Mouse (Mus musculus) spleen, adult 2 months (tissue): ENCODE data around the gene Elmod3. TPM values are rescaled to one million over a fixed set of nuclear protein-coding genes. Genes with fewer than 3 reads are reported as not detected.

Experiments used
- DNase-seq, 2 experiments: peaks; one replicate each; pipeline versions ENCODE4 v3.0.0 to v3.0.0-alpha.2; 2012 to 2021; ENCODE audit warnings: low spot score in 2 of 2, low read depth in 1 of 2
- H3K27ac ChIP-seq: fragments of 200-500 bp; 2 replicates; pipeline ENCODE4 v1.5.1; 2012; ENCODE audit warnings: low read length, inconsistent platforms; ENCODE audit not compliant: insufficient read depth
- H3K27me3 ChIP-seq: fragments of 200-500 bp; 2 replicates; pipeline ENCODE4 v1.6.1; 2012; ENCODE audit warnings: mild to moderate bottlenecking, moderate library complexity, low read length, inconsistent platforms; ENCODE audit not compliant: control insufficient read depth, insufficient read depth
- H3K36me3 ChIP-seq: fragments of 200-500 bp; 2 replicates; pipeline ENCODE4 v1.6.1; 2012; ENCODE audit warnings: mild to moderate bottlenecking, low read length, inconsistent platforms; ENCODE audit not compliant: control insufficient read depth, insufficient read depth
- H3K4me1 ChIP-seq: fragments of 200-500 bp; 2 replicates; pipeline ENCODE4 v1.6.1; 2011; ENCODE audit warnings: inconsistent platforms; ENCODE audit not compliant: control insufficient read depth, insufficient read depth, insufficient read length
- H3K4me3 ChIP-seq: fragments of 200-500 bp; 2 replicates; pipeline ENCODE4 v1.5.1; 2011; ENCODE audit warnings: mild to moderate bottlenecking, inconsistent platforms; ENCODE audit not compliant: insufficient read depth, insufficient read length; ENCODE audit errors: extremely low read depth
- CTCF ChIP-seq: fragments of 200-500 bp; IDR thresholded peaks from 2 replicates; pipeline ENCODE4 v1.5.1; 2011; ENCODE audit warnings: mild to moderate bottlenecking, inconsistent platforms; ENCODE audit not compliant: insufficient read depth, insufficient read length, insufficient replicate concordance; ENCODE audit errors: extremely low read depth
- POLR2A ChIP-seq: fragments of 200-500 bp; IDR thresholded peaks from 2 replicates; pipeline ENCODE4 v1.6.1; 2011; ENCODE audit warnings: low read depth, low read length, inconsistent platforms
- WGBS: fragments of 180-500 bp; shearing (Covaris S2); methylation state at CpG from one replicate; pipeline ENCODE4 v1.1.7; 2018; 5-methylcytosine and 5-hydroxymethylcytosine counted together
- polyA plus RNA-seq: library from polyadenylated mRNA; depleted of rRNA; stranded (reverse); fragments of >200 nt; gene quantifications from 2 replicates; pipeline ENCODE4 v1.2.3, GENCODE M21; 2012

The Elmod3 gene
- polyA plus RNA-seq, 1 experiment: 12.2 TPM

- Histone ChIP-seq H3K36me3 (no peaks in the 10 kb centered on the region), H3K27me3 (no peaks in the 10 kb centered on the region), H3K4me1 (no peaks in the 10 kb centered on the region), H3K4me3 (no peak overlapping the region), H3K27ac (no peak overlapping the region)
- no peak for TF ChIP-seq CTCF
- no peak for TF ChIP-seq POLR2A
- DNase-seq: no peak
- WGBS: 37% methylated on average over 10 of the region's 10 CpGs
Measured at GRCm38 (mm10) chr6:72634311-72634710, 36.1 kb upstream of the Elmod3 start.

GRCm38 (mm10) chr6:72631700-72632099, 33.5 kb upstream of the Elmod3 start:
- H3K27me3 ChIP-seq: no peaks in the 10 kb centered on the region
- no peak for DNase-seq
- 90% methylated on average over 6 of the region's 6 CpGs for WGBS
- H3K27ac ChIP-seq: no peak overlapping the region
- H3K4me1 ChIP-seq: no peaks in the 10 kb centered on the region
- H3K36me3 ChIP-seq: no peaks in the 10 kb centered on the region
- H3K4me3 ChIP-seq: no peak overlapping the region
- TF ChIP-seq CTCF (no peak), POLR2A (no peak)

GRCm38 (mm10) chr6:72630961-72631360, 32.7 kb upstream of the Elmod3 start:
- Histone ChIP-seq H3K4me1 (no peaks in the 10 kb centered on the region), H3K27me3 (no peaks in the 10 kb centered on the region), H3K27ac (no peak overlapping the region), H3K4me3 (no peak overlapping the region), H3K36me3 (no peaks in the 10 kb centered on the region)
- 84% methylated on average over 14 of the region's 14 CpGs for WGBS
- DNase-seq: no peak
- TF ChIP-seq CTCF (no peak), POLR2A (no peak)

- 98% methylated on average over 2 of the region's 2 CpGs for WGBS
- TF ChIP-seq CTCF (no peak), POLR2A (no peak)
- DNase-seq: no peak
- Histone ChIP-seq H3K27ac (no peak overlapping the region), H3K27me3 (no peaks in the 10 kb centered on the region), H3K36me3 (no peaks in the 10 kb centered on the region), H3K4me1 (no peaks in the 10 kb centered on the region), H3K4me3 (no peak overlapping the region)
Measured at GRCm38 (mm10) chr6:72630370-72630769, 32.2 kb upstream of the Elmod3 start.

GRCm38 (mm10) chr6:72627276-72627675, 29.1 kb upstream of the Elmod3 start:
- 90% methylated on average over 16 of the region's 16 CpGs for WGBS
- DNase-seq: no peak
- Histone ChIP-seq H3K27ac (no peak overlapping the region), H3K4me3 (no peak overlapping the region), H3K4me1 (no peaks in the 10 kb centered on the region), H3K36me3 (no peaks in the 10 kb centered on the region), H3K27me3 (no peaks in the 10 kb centered on the region)
- TF ChIP-seq CTCF (no peak), POLR2A (no peak)

- H3K27ac ChIP-seq: no peak overlapping the region
- TF ChIP-seq POLR2A (no peak), CTCF (no peak)
- H3K27me3 ChIP-seq: no peaks in the 10 kb centered on the region
- no peaks in the 10 kb centered on the region for H3K36me3 ChIP-seq
- H3K4me3 ChIP-seq: no peak overlapping the region
- 88% methylated on average over 7 of the region's 7 CpGs for WGBS
- DNase-seq: no peak
- H3K4me1 ChIP-seq: no peaks in the 10 kb centered on the region
Measured at GRCm38 (mm10) chr6:72626391-72626790, 28.2 kb upstream of the Elmod3 start.

GRCm38 (mm10) chr6:72623661-72624402, 25.6 kb upstream of the Elmod3 start:
- no peak overlapping the region for H3K27ac ChIP-seq
- no peak for TF ChIP-seq POLR2A
- no peak for TF ChIP-seq CTCF
- WGBS: 69% methylated on average over 8 of the region's 8 CpGs
- no peaks in the 10 kb centered on the region for H3K36me3 ChIP-seq
- no peaks in the 10 kb centered on the region for H3K4me1 ChIP-seq
- no peak for DNase-seq
- H3K27me3 ChIP-seq: no peaks in the 10 kb centered on the region
- H3K4me3 ChIP-seq: no peak overlapping the region
